Mouse (Mus musculus) neutrophil, adult 5-6 weeks (primary cell): Measurements from ENCODE around the gene Nol9. TPM values are rescaled to one million over a fixed set of nuclear protein-coding genes. Genes with fewer than 3 reads are reported as not detected.
"Not testable (repeated sequence)": the region's sequence is repeated elsewhere in the genome, so short reads cannot be mapped to it uniquely, and the experiment has no call there.

ENCODE experiments used
- ATAC-seq: fragments of 151-379, 151-347 bp; 2 replicates; pipeline ENCODE4 v1.8.0; 2017; ENCODE audit warnings: mild to moderate bottlenecking, moderate TSS enrichment; ENCODE audit not compliant: insufficient number of reproducible peaks, poor library complexity, low FRiP score, severe bottlenecking; ENCODE audit errors: extremely low read depth
- total RNA-seq: library from RNA; stranded (forward); fragments of 200-1000 nt; gene quantifications from 2 replicates; pipeline ENCODE4 v1.2.3, GENCODE M21; 2017

Nol9 gene
- total RNA-seq, 1 experiment from 2014 or later: 23.7 TPM

- no peak for ATAC-seq
These were observed 29.8 kb upstream of the Nol9 start for GRCm38 (mm10) chr4:152009076-152010051.

DNA sequence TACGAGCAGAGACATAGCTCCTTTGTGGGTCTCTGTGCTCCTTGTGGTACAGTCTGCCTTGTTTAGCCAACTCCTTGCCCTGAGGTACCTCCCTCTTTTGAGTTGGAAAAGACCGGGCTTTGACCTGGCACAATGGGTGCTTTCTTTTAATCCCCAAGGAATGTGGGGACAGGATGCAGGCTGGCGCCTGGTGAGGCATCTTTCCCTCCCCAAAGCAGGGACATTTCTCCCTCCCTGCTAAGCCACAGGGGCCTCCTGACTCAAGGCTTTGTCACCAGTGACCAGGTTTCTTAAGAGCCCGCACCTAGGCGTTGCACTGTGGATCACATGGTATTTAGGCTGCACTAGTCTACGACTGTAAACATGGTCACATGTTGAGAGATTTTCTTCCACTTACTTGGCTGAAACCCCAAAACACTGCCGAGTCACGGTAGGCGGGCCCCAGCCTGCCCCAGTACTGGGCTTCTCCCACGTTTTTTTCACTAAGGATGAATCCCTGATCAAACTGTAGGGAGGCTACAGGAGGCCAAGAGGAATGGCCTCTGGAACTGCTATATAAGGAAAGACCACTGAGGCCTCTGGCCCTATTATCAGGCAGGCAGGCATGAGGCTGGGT is 28.9 kb upstream of the Nol9 start:
- ATAC-seq: no peak

DNA sequence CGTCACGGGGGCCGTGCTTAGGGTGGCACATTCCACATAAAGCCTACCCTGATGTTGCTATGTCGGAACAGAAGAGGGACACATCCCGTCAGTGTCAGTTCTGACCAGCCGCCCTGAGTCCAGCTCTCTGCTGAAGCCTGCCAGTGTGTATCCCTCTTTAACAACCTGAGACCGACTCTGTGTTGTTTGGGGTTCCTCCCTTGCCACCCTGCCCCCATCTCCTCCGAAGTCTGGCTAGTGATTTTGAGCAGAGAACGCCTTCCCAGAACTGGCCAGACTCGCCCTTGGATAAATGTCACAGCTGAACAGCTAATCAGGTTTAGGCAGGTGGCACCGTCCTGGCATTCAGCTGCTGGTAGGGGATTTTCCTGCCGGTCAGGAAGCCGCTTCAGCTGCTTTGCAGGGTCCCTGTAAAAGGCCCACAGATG is 28.4 kb upstream of the Nol9 start:
- ATAC-seq: no peak

GRCm38 (mm10) chr4:152011171-152011760 is 27.9 kb upstream of the Nol9 start:
- no peak for ATAC-seq

- no peak for ATAC-seq
These were observed 27.0 kb upstream of the Nol9 start for GRCm38 (mm10) chr4:152012109-152012508.

GRCm38 (mm10) chr4:152013036-152013813 is 25.9 kb upstream of the Nol9 start:
- no peak for ATAC-seq

- ATAC-seq: no peak
These were observed 20.0 kb upstream of the Nol9 start for GRCm38 (mm10) chr4:152019073-152019472.

DNA sequence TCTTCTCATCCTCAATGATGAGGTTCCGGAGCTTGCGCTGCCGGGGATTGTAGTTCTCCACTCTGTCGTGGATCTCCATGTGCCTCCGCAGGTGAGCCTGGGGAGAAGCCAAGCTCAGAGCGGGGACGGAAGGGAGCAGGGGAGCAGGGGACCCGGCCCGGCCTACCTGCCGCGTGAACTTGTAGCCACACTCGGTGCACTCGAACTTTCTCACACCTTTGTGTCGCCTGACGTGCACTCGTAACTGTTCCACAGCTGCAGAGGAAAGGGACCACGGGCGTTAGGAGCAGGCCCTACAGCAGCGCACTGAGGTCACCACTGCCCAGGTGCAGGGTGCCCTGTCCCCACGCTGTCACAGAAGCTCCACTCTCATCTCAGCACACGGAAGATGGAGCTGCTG is 19.1 kb upstream of the Nol9 start:
- no peak for ATAC-seq

DNA sequence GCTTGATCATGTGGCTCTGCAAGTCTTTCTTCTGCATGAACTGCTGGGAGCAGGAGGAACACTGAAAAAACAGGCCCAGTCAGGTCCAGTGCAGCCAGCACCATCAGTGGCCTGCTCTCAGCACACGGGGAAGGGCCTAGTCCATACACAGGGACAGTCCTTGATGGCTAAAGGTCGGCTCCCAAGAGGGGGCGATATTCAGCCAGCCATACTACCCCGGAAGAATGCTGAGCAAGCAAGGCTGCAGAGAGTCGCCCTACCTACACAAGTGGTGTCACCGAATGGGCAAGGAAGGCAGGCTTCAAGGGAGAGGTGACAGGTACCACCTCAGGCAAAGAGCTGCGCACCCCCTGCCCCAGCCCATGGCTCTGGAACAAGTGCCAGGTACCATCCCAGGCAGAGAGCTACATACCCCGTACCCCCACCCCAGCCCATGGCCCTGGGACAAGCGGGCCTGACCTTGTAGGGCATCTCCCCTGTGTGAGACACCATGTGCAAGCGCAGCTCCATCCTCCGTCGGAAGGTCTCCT is 17.5 kb upstream of the Nol9 start:
- ATAC-seq: no peak

- ATAC-seq: no peak
These were observed 16.6 kb upstream of the Nol9 start for GRCm38 (mm10) chr4:152022506-152022905.

GRCm38 (mm10) chr4:152024525-152024924 is 14.6 kb upstream of the Nol9 start:
- ATAC-seq: no peak

GRCm38 (mm10) chr4:152026751-152027508 is 12.2 kb upstream of the Nol9 start:
- ATAC-seq: no peak

- ATAC-seq: peak; percentile 94
These were observed 11.6 kb upstream of the Nol9 start, which contains the start of gene Zbtb48 for GRCm38 (mm10) chr4:152027524-152027923. Gene Zbtb48 (minus strand): TSS chr4:152027671.

- no peak for ATAC-seq
These were observed 10.7 kb upstream of the Nol9 start for GRCm38 (mm10) chr4:152028456-152028855.

DNA sequence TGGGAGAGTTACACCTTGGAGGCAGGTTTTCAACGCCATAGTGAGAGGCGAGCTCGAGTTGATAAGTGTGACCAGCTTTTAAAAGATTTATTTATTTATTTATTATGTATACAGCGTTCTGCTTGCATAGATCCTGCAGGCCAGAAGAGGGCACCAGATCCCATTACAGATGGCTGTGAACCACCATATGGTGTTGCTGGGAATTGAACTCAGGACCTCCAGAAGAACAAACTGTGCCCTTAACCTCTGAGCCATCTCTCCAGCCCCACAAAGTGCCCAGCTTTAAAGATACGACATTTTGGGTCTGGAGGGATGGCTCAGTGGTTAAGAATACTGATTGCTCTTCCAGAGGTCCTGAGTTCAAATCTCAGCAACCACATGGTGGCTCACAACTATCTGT is 10.0 kb upstream of the Nol9 start:
- no peak for ATAC-seq

DNA sequence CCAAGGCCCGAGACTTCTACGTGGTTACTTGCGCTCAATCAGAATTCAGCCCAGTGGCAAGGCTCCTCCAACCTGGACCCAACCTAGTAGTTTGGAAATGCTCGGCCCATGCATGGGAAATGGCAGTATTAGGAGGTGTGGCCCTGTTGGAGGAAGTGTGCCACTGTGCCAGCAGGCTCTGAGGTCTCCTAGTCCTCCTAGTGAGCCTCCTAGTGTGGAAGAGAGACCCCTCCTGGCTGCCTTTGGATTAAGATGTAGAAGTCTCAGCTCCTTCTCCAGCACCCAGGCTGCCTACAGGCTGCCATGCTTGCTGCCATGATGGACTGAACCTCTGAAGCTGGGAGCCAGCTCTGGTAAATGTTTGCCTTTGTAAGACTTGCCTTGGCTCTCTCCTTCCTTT is 9.1 kb upstream of the Nol9 start:
- no peak for ATAC-seq

DNA sequence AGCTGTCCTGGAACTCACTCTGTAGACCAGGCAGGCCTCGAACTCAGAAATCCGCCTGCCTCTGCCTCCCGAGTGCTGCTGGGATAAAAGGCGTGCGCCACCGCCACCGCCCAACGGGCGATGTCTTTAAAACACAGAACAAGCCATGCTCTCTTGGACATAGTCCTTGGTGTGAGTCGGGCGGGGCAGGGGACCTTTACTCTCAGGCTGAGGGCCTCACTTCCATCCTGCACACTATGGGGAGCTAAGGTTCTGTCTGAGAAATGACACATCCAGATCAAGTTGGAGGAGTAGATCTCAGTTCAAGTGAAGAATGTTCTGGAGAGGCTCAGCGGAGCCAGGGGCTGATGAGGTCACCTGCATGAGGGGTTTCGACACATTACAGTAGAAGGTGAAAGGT is 6.2 kb upstream of the Nol9 start:
- ATAC-seq: no peak

- not testable (repeated sequence) for ATAC-seq
These were observed 2.7 kb upstream of the Nol9 start for GRCm38 (mm10) chr4:152036464-152036863.
